9 mouse cellular contexts compared by ENCODE assay signal in the genomic region with DNA sequence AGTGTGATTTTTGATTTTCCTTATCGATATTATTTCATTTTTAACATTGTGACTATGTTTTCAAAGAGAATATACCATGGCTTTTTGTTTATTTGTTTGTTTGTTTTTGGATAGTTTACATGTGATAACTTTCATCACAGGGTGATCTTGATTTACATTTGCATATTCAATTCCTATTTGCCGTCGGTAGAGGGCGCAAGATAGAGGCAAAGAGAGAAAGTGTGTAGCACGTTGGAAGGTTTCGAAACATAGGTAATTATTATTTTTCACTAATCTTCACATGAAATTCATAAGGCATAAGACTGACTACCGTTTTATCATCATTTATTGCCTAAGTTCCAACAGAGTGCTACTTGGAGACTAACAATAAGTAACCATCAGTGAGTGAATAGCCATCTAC. TPM values are rescaled to one million over a fixed set of nuclear protein-coding genes. Genes with fewer than 3 reads are reported as not detected.
DNase-seq lines count a peak whose midpoint lies in the region; ATAC-seq and TF ChIP-seq lines count a peak whose summit lies in the region.
"Had no signal": no experiment of that assay in that cellular context is flagged by ENCODE, and none has a peak within 500 bp of the region (broad histone marks: within the 10 kb centered on the region; RNA-seq: fewer than 3 reads in every experiment).

No protein-coding gene starts in this region.

- in situ Hi-C loops in CH12.LX (cut with MboI; ENCODE audit: low pct_ligation_motif_present, low pct_unique_long_range_greater_than_20kb, low sequenced_read_pairs) = no loop called here

- dilution Hi-C loops in CH12.LX (cut with MboI; ENCODE audit: extremely low pct_ligation_motif_present, extremely low pct_unique_long_range_greater_than_20kb, low sequenced_read_pairs) = no loop called here

- no peaks in the 10 kb centered on the region for H3K79me2 ChIP-seq in CH12.LX (replicated peaks; ENCODE audit: control insufficient read depth, extremely low read depth, insufficient read depth, poor library complexity, severe bottlenecking)

- peak; percentile 37 to 58; a peak in 1 of 4 replicates for ATAC-seq in hematopoietic stem cell, adult 5-6 weeks (replicated peaks in 1 of 2; ENCODE audit: insufficient read depth in 1 of 2, low FRiP score in 2 of 2, low TSS enrichment in 1 of 2, low read depth in 1 of 2, poor library complexity in 2 of 2, severe bottlenecking in 2 of 2)

- H3K9me3 ChIP-seq in CH12.LX (replicated peaks; ENCODE audit: low read length) = peaks cover 4% of the 10 kb centered on the region
- H3K9me3 ChIP-seq: limb, embryonic 15.5 days had no signal

- no peaks in the 10 kb centered on the region for H3K36me3 ChIP-seq in CH12.LX (replicated peaks in 1 of 2; ENCODE audit: control insufficient read depth in 1 of 2, insufficient read depth in 1 of 2, low read length in 1 of 2)
- H3K36me3 ChIP-seq: limb, embryonic 15.5 days had no signal

- 0 out of 4 replicates have a peak, but pooled peaks cover 0 to 7% of the 10 kb centered on the region in 2 experiments for H3K4me1 ChIP-seq in CH12.LX (ENCODE audit: control insufficient read depth in 1 of 2, insufficient read depth in 2 of 2)
- H3K4me1 ChIP-seq: limb, embryonic 15.5 days had no signal

- no peak overlapping the region for H3K4me3 ChIP-seq in CH12.LX (replicated peaks in 1 of 3; ENCODE audit: low read depth in 2 of 3, low read length in 2 of 3, poor library complexity in 1 of 3)
- H3K4me3 ChIP-seq: limb, embryonic 15.5 days had no signal

- peak; percentile 82 to 88 for TF ChIP-seq CTCF in CH12.LX (conservative IDR thresholded peaks at IDR 0.05 in 1 of 2, IDR thresholded peaks at IDR 0.05 in 1 of 2; ENCODE audit: low read depth in 2 of 2, low read length in 2 of 2)

- TF ChIP-seq POLR2A in CH12.LX (IDR thresholded peaks at IDR 0.05; ENCODE audit: low read depth, low read length) = no peak

- no peak overlapping the region for H3K9ac ChIP-seq in CH12.LX (ENCODE audit: insufficient read depth, low read depth)
- H3K9ac ChIP-seq: limb, embryonic 15.5 days had no signal

- no peaks in the 10 kb centered on the region for H3K27me3 ChIP-seq in CH12.LX (replicated peaks)

- peak; percentile 64 for TF ChIP-seq RAD21 in CH12.LX (IDR thresholded peaks at IDR 0.05; ENCODE audit: low read depth, low read length)

- H3K27ac ChIP-seq in CH12.LX (ENCODE audit: insufficient read depth, low read depth) = no peak overlapping the region
- H3K27ac ChIP-seq: limb, embryonic 15.5 days had no signal

- no peak overlapping the region for H3K4me2 ChIP-seq in CH12.LX (ENCODE audit: insufficient read depth, low read depth, poor library complexity, severe bottlenecking)
- H3K4me2 ChIP-seq: limb, embryonic 15.5 days had no signal

- peak; percentile 16 for DNase-seq in cerebellum, adult 8-10 months
- DNase-seq in cerebellum, adult 11-12 months = no peak
- peak; percentile 38 for DNase-seq in layer of hippocampus, adult 11-12 months (ENCODE audit: low spot score)
- DNase-seq in layer of hippocampus, postnatal 36 days = no peak
- DNase-seq in CH12.LX (ENCODE audit: extremely low read depth) = peak; percentile 57
- DNase-seq in naive thymus-derived CD4-positive, alpha-beta T cell, adult 2 months (ENCODE audit: low read depth) = peak; percentile 47
- DNase-seq in T-cell, adult 2 months (ENCODE audit: low spot score) = no peak

- no peak for TF ChIP-seq EP300 in CH12.LX (IDR thresholded peaks at IDR 0.05; ENCODE audit: low read length)

TF ChIP-seq in CH12.LX, 34 proteins besides CTCF, POLR2A, EP300 and RAD21:
- TF ChIP-seq MYC (IDR thresholded peaks at IDR 0.05; ENCODE audit: low read depth, low read length) (peak; percentile 55; the same call in 1 of the 2 replicates), IRF4 (IDR thresholded peaks at IDR 0.05; ENCODE audit: low read depth, low read length) (no peak; the same call in 1 of the 2 replicates), UBTF (IDR thresholded peaks at IDR 0.05; ENCODE audit: low read depth, low read length) (no peak), ZKSCAN1 (IDR thresholded peaks at IDR 0.05; ENCODE audit: borderline replicate concordance, low read depth, low read length) (no peak), SIN3A (IDR thresholded peaks at IDR 0.05; ENCODE audit: low read length) (no peak), ZMIZ1 (IDR thresholded peaks at IDR 0.05; ENCODE audit: low read depth, low read length) (no peak), TCF12 (IDR thresholded peaks at IDR 0.05; ENCODE audit: low read depth, low read length) (no peak), E2F4 (IDR thresholded peaks at IDR 0.05; ENCODE audit: insufficient replicate concordance, low read depth, low read length) (no peak), NRF1 (IDR thresholded peaks at IDR 0.05; ENCODE audit: low read depth, low read length) (no peak), POLR2AphosphoS2 (IDR thresholded peaks at IDR 0.05; ENCODE audit: low read depth, low read length) (no peak), SMC3 (IDR thresholded peaks at IDR 0.05; ENCODE audit: low read depth, low read length) (peak; percentile 74), MAZ (IDR thresholded peaks at IDR 0.05; ENCODE audit: low read depth, low read length) (no peak), USF2 (conservative IDR thresholded peaks at IDR 0.05; ENCODE audit: low read depth, low read length) (no peak), JUND (conservative IDR thresholded peaks at IDR 0.05; ENCODE audit: low read depth, low read length) (no peak), GABPA (IDR thresholded peaks at IDR 0.05; ENCODE audit: insufficient replicate concordance, low read depth, low read length) (no peak), USF1 (IDR thresholded peaks at IDR 0.05; ENCODE audit: low read depth, low read length) (no peak), TBP (conservative IDR thresholded peaks at IDR 0.05; ENCODE audit: low read depth, low read length) (0 out of 2 replicates have a peak, but pooled peaks have one; percentile 14), RCOR1 (conservative IDR thresholded peaks at IDR 0.05; ENCODE audit: low read depth, low read length) (no peak), MAFK (IDR thresholded peaks at IDR 0.05; ENCODE audit: insufficient replicate concordance, low read length) (no peak), BHLHE40 (IDR thresholded peaks at IDR 0.05; ENCODE audit: low read depth, low read length) (0 out of 2 replicates have a peak, but pooled peaks have one; percentile 22), HCFC1 (IDR thresholded peaks at IDR 0.05; ENCODE audit: low read depth, low read length) (no peak), NELFE (IDR thresholded peaks at IDR 0.05; ENCODE audit: low read depth, low read length) (no peak), MAX (IDR thresholded peaks at IDR 0.05; ENCODE audit: low read length) (0 out of 2 replicates have a peak, but pooled peaks have one; percentile 37), MEF2A (IDR thresholded peaks at IDR 0.05; ENCODE audit: borderline replicate concordance, low read depth, low read length) (no peak), KAT2A (IDR thresholded peaks at IDR 0.05; ENCODE audit: insufficient replicate concordance, low read length) (no peak), PAX5 (IDR thresholded peaks at IDR 0.05; ENCODE audit: low read length) (no peak)

RNA-seq across cellular contexts. Expression of a gene that starts 11.0 kb away (rescaled TPM):
- total RNA-seq in layer of hippocampus, postnatal 36 days (2021) = 10 to 100 TPM; 15.3 to 18.5 TPM
- total RNA-seq in CH12.LX (2012; rRNA removed) (0.17 and 0.30 TPM in 2 replicates), CH12.LX (2014; rRNA removed) (1.0 and 1.2 TPM in 2 replicates)
- 3.5 and 3.6 TPM in 2 replicates for polyA plus RNA-seq in CH12.LX (2012; ENCODE audit: insufficient read length, low read depth)
- total RNA-seq in hematopoietic stem cell, adult 5-6 weeks (2017) = 0.25 TPM in 1 of 2 replicates, not detected in the other

RNA-seq across cellular contexts. Expression of a gene that starts 16.5 kb away (rescaled TPM):
- total RNA-seq in layer of hippocampus, postnatal 36 days (2021) = under 1 TPM; 0.68 to 0.77 TPM
- total RNA-seq in CH12.LX (2012; rRNA removed) (23.0 and 24.6 TPM in 2 replicates), CH12.LX (2014; rRNA removed) (26.0 and 28.0 TPM in 2 replicates)
- polyA plus RNA-seq in CH12.LX (2012; ENCODE audit: insufficient read length, low read depth) = 31.5 and 31.8 TPM in 2 replicates
- total RNA-seq in hematopoietic stem cell, adult 5-6 weeks (2017) = 20.0 and 30.1 TPM in 2 replicates

Comparison
In these comparisons a context has a peak if more than half of its experiments do, and no peak if none do; other contexts are left out.
1. DNase-seq: peak in cerebellum, adult 8-10 months (single experiment), layer of hippocampus, adult 11-12 months (single experiment), CH12.LX (single experiment) and naive thymus-derived CD4-positive, alpha-beta T cell, adult 2 months (single experiment); none in cerebellum, adult 11-12 months (single experiment), layer of hippocampus, postnatal 36 days (0 of 2) and T-cell, adult 2 months (single experiment).
2. RNA of a gene that starts 11.0 kb away (total RNA-seq): 15.3 to 18.5 TPM in layer of hippocampus, postnatal 36 days; 0.17 to 1.2 TPM in CH12.LX and 0.25 TPM in hematopoietic stem cell, adult 5-6 weeks; every median in the first group is over 4 times any median in the second.
3. RNA of a gene that starts 16.5 kb away (total RNA-seq): 23.0 to 28.0 TPM in CH12.LX and 20.0 to 30.1 TPM in hematopoietic stem cell, adult 5-6 weeks; 0.68 to 0.77 TPM in layer of hippocampus, postnatal 36 days; every median in the first group is over 10 times any median in the second.